Mouse (Mus musculus) liver (tissue): ENCODE measurements around the gene Rnf222.
"Not testable (repeated sequence)": the region's sequence is repeated elsewhere in the genome, so short reads cannot be mapped to it uniquely, and the experiment has no call there.

Experiments used
- DNase-seq: peaks from one replicate; pipeline ENCODE4 v3.0.0-alpha.2; 2020; ENCODE audit warnings: mixed read lengths

The Rnf222 gene

DNA sequence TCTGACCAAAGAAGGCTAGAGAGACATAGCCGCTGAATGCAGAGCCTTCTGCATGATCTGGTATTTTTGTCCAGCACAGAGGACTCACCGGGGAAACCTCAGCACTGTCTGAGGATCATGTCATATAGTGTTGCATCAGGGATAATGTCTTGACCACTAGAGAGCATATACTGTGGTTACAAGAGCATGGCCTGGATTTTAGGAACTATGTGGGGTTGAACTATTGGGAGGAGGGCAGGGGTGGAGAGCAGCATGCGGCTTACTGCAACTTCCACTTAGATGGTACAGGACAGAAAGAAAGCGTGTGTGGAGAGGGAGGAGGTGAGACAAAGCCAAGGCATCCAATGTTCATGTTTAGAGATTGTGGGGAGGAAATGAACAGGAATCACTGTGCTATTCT, 26.2 kb downstream of the Rnf222 start:
- DNase-seq = no peak

DNA sequence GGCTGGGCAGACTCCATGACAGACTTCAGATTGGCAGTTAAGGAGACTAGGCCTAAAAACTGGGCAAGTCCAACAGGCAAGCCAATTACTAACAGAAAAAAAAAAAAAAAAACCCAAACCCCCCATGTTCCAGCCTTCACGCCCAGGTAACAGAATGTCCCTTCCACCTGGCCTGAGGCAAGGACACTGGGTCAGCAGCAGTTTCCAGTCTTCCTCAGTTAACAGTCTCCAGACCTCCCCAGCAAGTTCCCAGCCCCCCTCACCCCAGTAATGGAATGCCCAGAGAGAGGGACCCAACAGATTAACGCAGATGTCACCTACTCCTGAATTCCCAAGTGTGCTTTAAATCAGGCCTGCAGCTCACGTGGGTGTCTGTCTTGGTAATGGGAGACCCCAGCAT, 34.8 kb downstream of the Rnf222 start:
- no peak for DNase-seq

DNA sequence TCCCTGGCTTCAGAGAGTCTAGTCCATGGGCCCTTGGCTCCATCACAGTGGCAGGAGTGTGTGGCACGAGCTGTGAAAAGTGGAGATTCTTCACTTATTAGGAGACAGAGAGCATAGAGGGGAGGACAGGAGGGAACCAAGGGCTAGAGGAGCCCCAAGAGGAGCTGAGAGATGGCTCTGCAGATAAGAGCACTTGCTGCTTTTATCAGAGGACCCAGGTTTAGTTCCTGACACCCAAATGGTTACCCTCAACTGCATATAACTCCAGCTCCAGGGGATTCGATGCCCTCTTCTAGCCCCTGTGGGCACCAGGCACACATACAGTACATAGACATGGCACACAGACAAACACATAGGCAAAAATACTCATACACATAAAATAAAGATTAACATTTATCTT, 36.4 kb downstream of the Rnf222 start:
- no peak for DNase-seq

DNA sequence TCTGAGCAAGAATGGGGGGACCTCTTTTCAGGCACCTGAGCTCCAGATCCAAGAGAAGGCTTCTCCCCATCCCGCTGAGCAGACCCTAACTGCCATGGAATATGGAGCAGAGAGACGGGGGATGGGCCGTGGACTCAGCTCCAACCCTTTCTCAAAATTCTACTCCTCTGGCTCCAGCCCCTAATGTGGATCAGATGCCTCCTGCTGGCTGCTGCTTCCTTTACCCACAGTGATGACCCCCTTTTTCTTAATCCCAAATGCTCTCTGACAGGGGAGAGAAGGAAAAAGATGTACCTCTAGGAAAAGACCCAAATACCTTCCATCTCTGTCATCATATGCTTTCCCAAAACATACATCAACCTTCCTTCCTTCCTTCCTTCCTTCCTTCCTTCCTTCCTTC, 38.6 kb downstream of the Rnf222 start, which contains the start of gene Odf4:
Gene Odf4 (minus strand): TSS at position 101 of the 400 bp plus-strand sequence.
- no peak for DNase-seq

DNA sequence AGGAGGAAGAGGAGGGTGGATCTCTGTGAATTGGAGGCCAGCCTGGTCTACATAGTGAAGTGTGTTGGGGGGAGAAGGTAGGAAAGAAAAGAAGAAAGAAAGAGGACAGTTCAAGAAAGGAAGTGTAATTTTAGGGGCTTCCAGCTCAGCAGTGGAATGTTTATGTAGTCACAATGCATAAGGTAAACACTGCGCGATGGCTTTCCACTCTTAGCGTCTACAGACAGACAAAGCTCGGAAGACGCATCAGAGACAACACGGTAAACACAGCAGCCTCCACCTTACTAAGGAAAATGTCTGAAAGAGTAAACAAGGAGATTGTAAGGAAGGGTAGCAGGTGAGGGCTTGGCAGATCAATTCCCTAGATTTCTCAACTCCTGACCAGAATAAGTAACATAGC, 41.6 kb downstream of the Rnf222 start:
- DNase-seq = no peak

DNA sequence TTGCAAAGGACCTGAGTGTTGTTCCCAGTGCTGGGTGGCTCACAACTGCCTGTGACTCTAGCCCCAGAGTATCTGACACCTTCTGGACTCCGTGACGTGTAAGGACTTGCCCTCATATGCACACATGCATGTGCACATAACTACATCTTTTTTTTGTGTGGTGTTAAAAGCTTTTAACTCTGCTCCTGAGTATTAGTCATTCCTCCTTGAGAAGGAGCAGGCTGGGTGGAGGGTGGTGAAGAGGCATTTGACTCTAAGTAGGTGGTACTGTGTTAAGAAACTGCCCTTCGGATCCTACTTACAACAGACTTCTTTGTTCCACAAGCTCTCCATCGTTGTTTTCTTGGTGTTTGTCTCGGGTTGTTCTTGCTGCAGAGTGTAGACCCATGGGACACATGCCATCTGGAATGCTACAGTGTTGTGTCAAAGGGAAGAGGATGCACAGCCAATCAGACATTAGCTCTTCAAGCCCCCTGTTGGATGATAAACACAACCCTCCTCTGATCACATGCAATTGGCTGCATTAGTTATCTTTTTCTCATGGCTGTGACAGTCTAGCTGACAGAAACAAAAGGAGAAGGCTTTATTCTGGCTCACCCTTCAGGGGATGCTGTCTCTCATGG, 45.6 kb downstream of the Rnf222 start:
- no peak for DNase-seq

DNA sequence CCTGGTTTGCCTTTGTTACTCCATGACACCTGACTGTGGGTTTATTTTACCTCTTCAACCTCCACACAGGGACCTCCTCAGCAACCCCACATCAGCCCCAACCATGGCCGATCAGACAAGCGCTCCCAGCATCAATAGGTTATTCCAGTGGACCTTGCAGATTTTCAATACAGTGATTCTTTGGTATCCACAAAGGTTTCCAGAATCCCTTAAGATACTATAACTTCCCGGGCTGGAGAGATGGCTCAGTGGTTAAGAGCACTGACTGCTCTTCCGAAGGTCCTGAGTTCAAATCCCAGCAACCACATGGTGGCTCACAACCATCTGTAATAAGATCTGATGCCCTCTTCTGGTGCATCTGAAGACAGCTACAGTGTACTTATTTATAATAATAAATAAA, 48.6 kb downstream of the Rnf222 start:
- not testable (repeated sequence) for DNase-seq

DNA sequence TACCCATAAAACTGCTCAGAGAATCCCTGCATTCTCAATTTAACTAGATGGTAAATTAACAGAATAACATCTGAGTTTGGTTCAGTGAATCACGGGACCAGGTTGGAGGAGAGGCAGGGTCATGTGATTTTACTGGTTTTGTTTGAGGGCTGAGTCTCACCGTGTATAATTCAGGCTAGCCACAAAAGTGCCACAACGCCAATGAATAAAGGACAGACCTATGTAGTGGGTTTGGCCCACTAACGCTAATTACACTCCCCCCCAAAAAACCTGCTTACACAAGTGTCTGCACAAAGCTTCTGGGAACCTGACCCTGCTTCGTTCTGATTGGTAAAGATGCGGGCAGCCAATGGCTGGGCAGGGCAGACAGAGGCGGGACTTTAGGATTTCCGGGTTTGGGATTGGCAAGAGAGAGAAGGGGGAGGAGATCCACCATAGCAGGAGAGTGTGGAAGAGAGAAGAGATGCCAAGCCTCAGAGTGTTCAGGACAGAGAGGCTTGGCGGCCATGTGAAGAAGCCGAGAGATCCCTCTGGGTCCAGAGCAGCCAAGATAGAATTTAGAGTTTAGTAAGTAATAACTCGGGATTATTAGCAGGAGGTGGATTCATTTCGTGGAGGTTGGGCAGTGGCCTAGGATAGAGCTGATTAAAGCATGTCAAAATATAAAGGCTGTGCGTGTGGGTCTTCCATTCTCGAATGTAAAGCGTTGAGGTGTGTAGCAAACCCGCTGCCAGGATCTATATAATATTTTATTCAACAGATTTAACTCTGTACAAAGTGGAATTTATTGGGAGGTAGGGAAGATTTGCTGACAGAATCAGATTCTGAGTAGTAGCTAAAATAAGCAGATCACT, 51.3 kb downstream of the Rnf222 start:
- peak; percentile 84 for DNase-seq

- no peak for DNase-seq
Observed at GRCm38 (mm10) chr11:68940516-68940915, 52.2 kb downstream of the Rnf222 start.

DNA sequence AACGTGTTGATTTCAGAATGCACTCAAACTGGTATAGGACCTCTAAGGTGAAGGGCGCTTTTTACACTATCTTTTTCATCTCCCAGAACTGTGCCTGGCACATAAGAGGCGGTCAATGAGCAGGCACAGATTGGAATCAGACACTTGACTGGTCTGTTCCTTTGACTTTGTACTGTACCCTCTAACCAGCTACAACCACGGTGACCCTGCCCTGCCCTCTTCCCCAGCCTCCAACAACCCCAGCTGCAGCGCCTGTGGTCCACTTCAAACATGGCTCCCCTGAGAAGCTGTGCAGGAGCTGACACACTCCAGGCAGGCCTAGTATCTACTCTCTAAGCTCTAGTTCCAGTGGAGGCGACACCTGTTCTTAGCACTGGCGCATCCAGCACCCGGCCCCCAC, 54.4 kb downstream of the Rnf222 start:
- DNase-seq = no peak

- no peak for DNase-seq
Observed at GRCm38 (mm10) chr11:68945245-68945644, 56.9 kb downstream of the Rnf222 start.
